Mouse (Mus musculus): ENCODE measurements around the gene Prdm2. TPM values are rescaled to one million over a fixed set of nuclear protein-coding genes. Genes with fewer than 3 reads are reported as not detected.

The Prdm2 gene
- polyA plus RNA-seq, 1 experiment, result 9.2 TPM

DNA sequence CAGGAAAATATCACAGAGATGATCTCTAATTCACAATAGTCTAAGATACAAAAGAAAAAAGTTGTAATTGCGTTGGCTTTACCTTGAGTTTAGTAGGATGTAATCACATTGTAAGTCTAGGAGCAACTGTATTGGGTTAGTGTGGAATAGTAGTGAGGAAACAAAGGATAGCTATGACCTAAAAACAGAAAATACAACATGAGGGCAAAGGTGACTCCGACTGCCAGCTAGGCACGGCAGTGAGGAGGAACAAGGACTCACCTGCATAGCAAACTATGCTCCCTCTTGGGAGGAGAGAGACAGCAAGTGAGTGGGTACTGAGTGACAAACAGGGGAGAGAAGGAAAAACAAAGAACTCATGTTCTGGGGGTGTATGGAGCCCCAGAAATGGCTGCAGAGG is 21.0 kb downstream of the Prdm2 start:
- H3K79me3 ChIP-seq (ENCODE audit: low read depth), result peaks cover 11% of the 10 kb centered on the region
- H3K79me2 ChIP-seq (ENCODE audit: control insufficient read depth, insufficient read depth), result peaks cover 11% of the 10 kb centered on the region
- no peaks in the 10 kb centered on the region for H3K27me3 ChIP-seq (ENCODE audit: control insufficient read depth, insufficient read depth, insufficient read length)
- H3K4me3 ChIP-seq (ENCODE audit: insufficient read depth, poor library complexity, severe bottlenecking), result no peak overlapping the region
- H3K36me3 ChIP-seq (ENCODE audit: control insufficient read depth, insufficient read depth), result peaks cover 4% of the 10 kb centered on the region
- no peak overlapping the region for H3ac ChIP-seq (ENCODE audit: control insufficient read depth, insufficient read length, low read depth)
- TF ChIP-seq MAX (IDR thresholded peaks at IDR 0.05) (no peak), CTCF (IDR thresholded peaks at IDR 0.05; ENCODE audit: control insufficient read depth, insufficient read depth, insufficient read length) (no peak), MYOG (IDR thresholded peaks at IDR 0.05; ENCODE audit: control insufficient read depth, extremely low read depth, insufficient read length) (no peak), CEBPB (IDR thresholded peaks at IDR 0.05; ENCODE audit: low read depth) (no peak), MYOD1 (IDR thresholded peaks at IDR 0.05; ENCODE audit: control insufficient read depth, insufficient read length, low read depth) (no peak), FOSL1 (IDR thresholded peaks at IDR 0.05; ENCODE audit: insufficient read depth, low read length, poor library complexity, severe bottlenecking) (no peak), USF1 (IDR thresholded peaks at IDR 0.05; ENCODE audit: low read depth) (no peak)

GRCm38 (mm10) chr4:143190657-143191056 is 22.1 kb downstream of the Prdm2 start:
- Histone ChIP-seq H3K79me2 (ENCODE audit: control insufficient read depth, insufficient read depth) (peaks cover 11% of the 10 kb centered on the region), H3K4me3 (ENCODE audit: insufficient read depth, poor library complexity, severe bottlenecking) (no peak overlapping the region), H3K27me3 (ENCODE audit: control insufficient read depth, insufficient read depth, insufficient read length) (no peaks in the 10 kb centered on the region), H3K36me3 (ENCODE audit: control insufficient read depth, insufficient read depth) (peaks cover 4% of the 10 kb centered on the region), H3K79me3 (ENCODE audit: low read depth) (peaks cover 11% of the 10 kb centered on the region), H3ac (ENCODE audit: control insufficient read depth, insufficient read length, low read depth) (no peak overlapping the region)
- TF ChIP-seq CEBPB (IDR thresholded peaks at IDR 0.05; ENCODE audit: low read depth) (no peak), FOSL1 (IDR thresholded peaks at IDR 0.05; ENCODE audit: insufficient read depth, low read length, poor library complexity, severe bottlenecking) (no peak)

GRCm38 (mm10) chr4:143188571-143189191 is 24.1 kb downstream of the Prdm2 start:
- TF ChIP-seq FOSL1 (IDR thresholded peaks at IDR 0.05; ENCODE audit: insufficient read depth, low read length, poor library complexity, severe bottlenecking), result no peak
- peaks cover 4% of the 10 kb centered on the region for H3K36me3 ChIP-seq (ENCODE audit: control insufficient read depth, insufficient read depth)
- H3ac ChIP-seq (ENCODE audit: control insufficient read depth, insufficient read length, low read depth), result no peak overlapping the region
- peaks cover 11% of the 10 kb centered on the region for H3K79me3 ChIP-seq (ENCODE audit: low read depth)
- no peak overlapping the region for H3K4me3 ChIP-seq (ENCODE audit: insufficient read depth, poor library complexity, severe bottlenecking)
- H3K27me3 ChIP-seq (ENCODE audit: control insufficient read depth, insufficient read depth, insufficient read length), result no peaks in the 10 kb centered on the region
- peaks cover 11% of the 10 kb centered on the region for H3K79me2 ChIP-seq (ENCODE audit: control insufficient read depth, insufficient read depth)

DNA sequence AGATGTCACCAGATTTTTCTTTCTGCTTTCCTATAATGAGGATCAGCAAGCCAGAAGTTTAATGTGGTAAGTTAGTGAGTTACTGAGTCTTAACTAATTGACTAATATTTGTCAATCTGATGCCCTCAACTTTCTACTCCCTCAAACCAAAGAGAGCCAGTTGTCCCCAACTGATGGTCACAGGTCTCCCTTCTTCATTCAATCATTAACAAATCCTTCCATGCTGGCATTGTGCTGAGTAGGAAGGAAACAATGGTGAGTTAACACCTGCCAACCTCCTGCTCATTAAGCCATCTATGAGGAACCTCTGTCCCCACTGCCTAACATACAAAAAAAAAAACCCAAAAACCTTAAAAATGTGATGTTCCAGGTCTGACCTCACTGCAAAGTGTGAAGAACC is 26.7 kb downstream of the Prdm2 start:
- no peak for TF ChIP-seq MYOD1 (IDR thresholded peaks at IDR 0.05; ENCODE audit: control insufficient read depth, insufficient read length, low read depth)
- TF ChIP-seq CEBPB (IDR thresholded peaks at IDR 0.05; ENCODE audit: low read depth), result no peak
- TF ChIP-seq MAX (IDR thresholded peaks at IDR 0.05), result no peak
- TF ChIP-seq MYOG (IDR thresholded peaks at IDR 0.05; ENCODE audit: control insufficient read depth, extremely low read depth, insufficient read length), result no peak
- no peak for TF ChIP-seq USF1 (IDR thresholded peaks at IDR 0.05; ENCODE audit: low read depth)
- TF ChIP-seq FOSL1 (IDR thresholded peaks at IDR 0.05; ENCODE audit: insufficient read depth, low read length, poor library complexity, severe bottlenecking), result no peak
- no peak for TF ChIP-seq CTCF (IDR thresholded peaks at IDR 0.05; ENCODE audit: control insufficient read depth, insufficient read depth, insufficient read length)

GRCm38 (mm10) chr4:143185496-143185895 is 27.3 kb downstream of the Prdm2 start:
- TF ChIP-seq MYOG (IDR thresholded peaks at IDR 0.05; ENCODE audit: control insufficient read depth, extremely low read depth, insufficient read length) (no peak), USF1 (IDR thresholded peaks at IDR 0.05; ENCODE audit: low read depth) (no peak), FOSL1 (IDR thresholded peaks at IDR 0.05; ENCODE audit: insufficient read depth, low read length, poor library complexity, severe bottlenecking) (no peak), MYOD1 (IDR thresholded peaks at IDR 0.05; ENCODE audit: control insufficient read depth, insufficient read length, low read depth) (no peak), CEBPB (IDR thresholded peaks at IDR 0.05; ENCODE audit: low read depth) (no peak), CTCF (IDR thresholded peaks at IDR 0.05; ENCODE audit: control insufficient read depth, insufficient read depth, insufficient read length) (no peak), MAX (IDR thresholded peaks at IDR 0.05) (no peak)
- H3K27me3 ChIP-seq (ENCODE audit: control insufficient read depth, insufficient read depth, insufficient read length), result no peaks in the 10 kb centered on the region
- H3K4me3 ChIP-seq (ENCODE audit: insufficient read depth, poor library complexity, severe bottlenecking), result no peak overlapping the region
- no peak overlapping the region for H3ac ChIP-seq (ENCODE audit: control insufficient read depth, insufficient read length, low read depth)
- peaks cover 6% of the 10 kb centered on the region for H3K79me3 ChIP-seq (ENCODE audit: low read depth)
- H3K36me3 ChIP-seq (ENCODE audit: control insufficient read depth, insufficient read depth), result peaks cover 4% of the 10 kb centered on the region
- H3K79me2 ChIP-seq (ENCODE audit: control insufficient read depth, insufficient read depth), result peaks cover 1% of the 10 kb centered on the region

More for the DNA sequence above, 26.7 kb downstream of the Prdm2 start:
- peaks cover 9% of the 10 kb centered on the region for H3K79me3 ChIP-seq (ENCODE audit: low read depth)
- peaks cover 7% of the 10 kb centered on the region for H3K79me2 ChIP-seq (ENCODE audit: control insufficient read depth, insufficient read depth)
- no peak overlapping the region for H3ac ChIP-seq (ENCODE audit: control insufficient read depth, insufficient read length, low read depth)
- no peak overlapping the region for H3K4me3 ChIP-seq (ENCODE audit: insufficient read depth, poor library complexity, severe bottlenecking)
- no peaks in the 10 kb centered on the region for H3K27me3 ChIP-seq (ENCODE audit: control insufficient read depth, insufficient read depth, insufficient read length)
- H3K36me3 ChIP-seq (ENCODE audit: control insufficient read depth, insufficient read depth), result peaks cover 4% of the 10 kb centered on the region

DNA sequence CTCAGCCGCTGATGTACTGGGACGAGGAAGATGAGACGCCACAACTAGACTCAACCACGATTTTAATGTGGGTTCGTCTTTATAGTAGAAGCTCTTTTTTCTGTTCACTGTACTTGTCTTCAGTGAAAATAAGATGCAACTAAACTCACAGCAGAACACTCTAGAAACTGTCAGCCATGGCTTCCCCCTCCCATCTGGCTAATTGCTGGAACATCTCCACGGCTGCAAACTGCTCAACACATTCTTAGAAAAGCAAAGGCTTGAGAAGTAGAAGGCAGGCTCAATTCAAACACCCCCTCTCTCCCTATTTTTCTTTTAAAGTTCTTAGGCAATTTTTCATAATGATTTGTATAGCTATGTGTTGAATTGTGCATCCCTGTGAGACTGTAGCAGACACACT is 29.7 kb downstream of the Prdm2 start:
- Histone ChIP-seq H3K79me3 (ENCODE audit: low read depth) (peaks cover 6% of the 10 kb centered on the region), H3K4me3 (ENCODE audit: insufficient read depth, poor library complexity, severe bottlenecking) (no peak overlapping the region), H3K27me3 (ENCODE audit: control insufficient read depth, insufficient read depth, insufficient read length) (no peaks in the 10 kb centered on the region), H3K79me2 (ENCODE audit: control insufficient read depth, insufficient read depth) (no peaks in the 10 kb centered on the region), H3K36me3 (ENCODE audit: control insufficient read depth, insufficient read depth) (peaks cover 7% of the 10 kb centered on the region), H3ac (ENCODE audit: control insufficient read depth, insufficient read length, low read depth) (no peak overlapping the region)
- no peak for TF ChIP-seq FOSL1 (IDR thresholded peaks at IDR 0.05; ENCODE audit: insufficient read depth, low read length, poor library complexity, severe bottlenecking)
- TF ChIP-seq CTCF (IDR thresholded peaks at IDR 0.05; ENCODE audit: control insufficient read depth, insufficient read depth, insufficient read length), result no peak

Data from C2C12 (cell line).